Mouse (Mus musculus): Measurements from ENCODE around the gene Ablim2. TPM values are rescaled to one million over a fixed set of nuclear protein-coding genes. Genes with fewer than 3 reads are reported as not detected.

Gene Ablim2
- total RNA-seq, 2 experiments from 2014 or later = 1.6 TPM; not detected in 1

GRCm38 (mm10) chr5:35869973-35870372, 112.3 kb downstream of the Ablim2 start:
- no peak for ATAC-seq (replicated peaks; ENCODE audit: poor library complexity, severe bottlenecking)

DNA sequence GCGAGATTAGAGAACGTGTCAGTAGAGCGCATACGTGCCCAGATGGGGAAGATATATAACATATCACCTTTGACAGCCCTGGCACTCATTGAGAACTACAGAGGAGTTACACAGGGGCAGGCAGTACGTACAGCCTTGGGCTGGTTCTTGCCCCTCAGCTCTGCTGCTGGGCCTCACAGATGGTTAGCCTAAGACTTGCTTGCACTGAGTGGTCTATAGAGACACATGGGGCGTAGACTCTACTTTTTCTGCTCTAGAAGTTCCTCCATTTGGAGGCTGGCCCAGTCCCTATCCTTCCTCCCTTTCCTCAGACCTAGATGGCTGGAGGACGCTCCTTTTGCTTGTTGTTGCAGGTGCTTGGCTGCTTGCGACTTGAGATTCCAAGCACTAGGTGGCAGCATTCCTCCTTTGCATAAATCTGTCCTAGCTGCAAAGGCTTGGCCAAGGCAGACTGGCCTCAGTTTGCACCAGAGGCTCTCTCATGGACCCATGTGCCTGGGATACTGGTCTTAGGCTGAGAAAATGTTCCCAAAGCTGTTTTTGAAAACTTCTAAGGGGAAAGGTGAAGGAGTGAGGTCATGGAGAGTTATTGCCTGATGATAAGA, 112.8 kb downstream of the Ablim2 start:
- peak; percentile 75 for ATAC-seq (replicated peaks; ENCODE audit: poor library complexity, severe bottlenecking)

DNA sequence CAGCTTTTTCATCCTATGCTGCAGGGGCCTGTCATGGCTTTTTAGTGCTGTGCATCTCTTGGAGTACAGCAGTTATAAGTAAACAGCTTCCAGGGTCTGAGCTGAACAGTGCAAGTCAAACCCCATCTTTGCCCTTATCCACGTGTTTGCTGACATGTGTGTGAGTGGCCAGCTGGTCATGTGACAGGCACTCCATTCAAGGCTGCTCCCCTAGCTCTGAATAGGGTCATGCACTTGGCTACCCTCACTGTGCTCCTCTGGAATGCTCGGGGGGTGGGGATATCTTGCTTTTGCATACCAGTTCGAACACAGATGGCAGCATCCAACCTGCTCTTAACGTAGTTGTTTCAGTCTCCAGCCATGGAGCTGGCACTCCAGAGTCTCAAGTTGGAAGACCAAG, 115.7 kb downstream of the Ablim2 start:
- ATAC-seq (replicated peaks; ENCODE audit: poor library complexity, severe bottlenecking) = no peak

DNA sequence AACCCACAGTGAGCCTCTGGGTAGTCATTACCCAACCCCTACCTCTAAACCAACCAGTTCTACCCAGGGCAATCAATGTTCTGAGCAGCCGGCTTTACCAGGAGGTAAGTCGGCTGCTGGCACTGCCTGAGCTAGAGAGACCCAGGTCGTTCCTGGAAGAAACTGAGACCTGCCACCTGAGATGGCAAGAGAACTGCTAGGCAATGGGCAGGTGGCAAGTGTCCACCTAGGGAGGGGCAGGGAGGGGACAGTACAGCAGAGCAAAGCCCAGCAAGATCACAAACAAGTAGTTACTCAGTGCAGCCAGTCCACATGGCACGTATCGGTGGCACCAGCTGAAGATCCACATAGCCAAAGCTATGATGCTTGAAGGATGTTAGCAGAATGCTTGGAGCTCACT, 118.6 kb downstream of the Ablim2 start:
- ATAC-seq (replicated peaks; ENCODE audit: poor library complexity, severe bottlenecking) = no peak

- no peak for ATAC-seq (replicated peaks; ENCODE audit: poor library complexity, severe bottlenecking)
Observed at GRCm38 (mm10) chr5:35879199-35879598, 121.5 kb downstream of the Ablim2 start.

- ATAC-seq (replicated peaks; ENCODE audit: poor library complexity, severe bottlenecking) = no peak
Observed at GRCm38 (mm10) chr5:35882391-35882790, 124.7 kb downstream of the Ablim2 start.

GRCm38 (mm10) chr5:35884262-35884661, 126.6 kb downstream of the Ablim2 start:
- ATAC-seq (replicated peaks; ENCODE audit: poor library complexity, severe bottlenecking) = peak; percentile 39; the same call in 1 of the 2 replicates

DNA sequence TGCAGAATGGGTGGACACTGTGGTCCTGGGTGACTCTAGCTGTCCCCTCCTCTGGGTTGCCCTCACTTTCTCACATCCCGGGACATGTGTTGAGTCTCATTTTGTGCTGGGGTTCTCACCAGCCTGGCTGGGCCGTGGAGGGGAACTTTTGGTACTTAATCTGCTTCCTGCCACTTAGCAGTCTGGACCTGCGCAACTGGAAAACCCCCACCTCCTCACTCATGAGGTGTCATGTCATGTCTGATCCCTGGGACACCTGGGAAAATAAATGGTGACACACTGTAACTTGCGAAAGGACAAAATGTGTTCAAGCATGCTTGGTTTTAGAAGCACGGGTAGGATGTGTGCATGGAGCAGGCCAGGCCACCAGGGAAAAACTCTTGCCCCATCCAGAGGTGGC, 127.0 kb downstream of the Ablim2 start:
- ATAC-seq (replicated peaks; ENCODE audit: poor library complexity, severe bottlenecking) = no peak

GRCm38 (mm10) chr5:35888959-35889358, 131.3 kb downstream of the Ablim2 start:
- ATAC-seq (replicated peaks; ENCODE audit: poor library complexity, severe bottlenecking) = peak; percentile 25; the same call in 1 of the 2 replicates

DNA sequence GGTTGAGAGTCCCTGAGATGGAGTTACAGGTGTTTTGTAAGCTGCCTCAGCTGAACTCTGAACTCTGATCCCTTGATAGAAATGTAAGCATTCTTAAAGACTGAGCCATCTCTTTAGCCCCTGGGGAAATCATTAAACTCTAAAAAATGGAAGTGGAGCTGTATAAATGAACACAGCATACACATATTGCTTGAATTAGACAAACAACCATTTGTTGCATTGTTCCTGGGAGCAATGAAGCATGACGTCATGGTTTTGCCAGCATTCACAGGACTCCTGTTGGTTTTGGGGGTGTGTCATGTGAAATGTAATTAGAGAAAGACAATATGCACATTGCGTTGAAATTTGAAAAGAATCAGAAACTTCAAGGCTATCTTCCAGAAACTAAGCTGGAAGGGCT, 132.0 kb downstream of the Ablim2 start:
- no peak for ATAC-seq (replicated peaks; ENCODE audit: poor library complexity, severe bottlenecking)

DNA sequence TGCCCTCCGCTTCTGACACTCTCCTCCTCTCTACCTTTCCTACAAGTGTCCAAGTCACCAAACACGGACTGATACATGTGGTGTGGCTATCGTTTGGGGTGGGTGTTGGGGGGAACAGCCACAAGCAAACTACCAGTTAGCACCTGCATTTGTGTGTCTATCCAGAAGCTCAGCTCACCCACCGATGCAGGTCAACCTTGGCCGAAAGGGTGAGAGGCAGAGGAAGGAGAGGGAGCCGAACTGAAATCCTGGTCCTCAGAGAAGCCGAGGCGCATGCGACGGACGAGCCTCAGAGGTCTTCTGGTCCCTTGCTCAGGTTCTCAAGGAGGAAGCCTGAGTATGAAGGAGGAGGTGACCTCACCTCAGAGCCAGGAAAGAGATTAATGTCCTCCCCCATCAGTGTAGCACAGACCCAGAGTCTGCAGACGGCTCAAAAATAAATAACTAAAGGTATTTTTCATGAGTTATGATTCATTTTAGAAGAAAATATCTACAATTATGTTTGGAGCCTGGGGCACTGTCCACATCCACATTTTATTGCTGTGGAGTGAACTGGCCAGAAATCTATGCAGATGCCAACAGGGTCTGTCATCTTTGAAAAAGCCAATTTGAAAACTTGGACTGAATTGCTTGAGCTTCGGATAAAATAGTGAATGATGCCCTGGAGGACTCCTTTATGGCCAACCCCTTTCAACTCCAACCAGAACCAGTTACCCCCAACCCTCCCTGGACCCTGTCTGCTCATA, 133.5 kb downstream of the Ablim2 start:
- no peak for ATAC-seq (replicated peaks; ENCODE audit: poor library complexity, severe bottlenecking)

GRCm38 (mm10) chr5:35892363-35892762, 134.7 kb downstream of the Ablim2 start:
- no peak for ATAC-seq (replicated peaks; ENCODE audit: poor library complexity, severe bottlenecking)

DNA sequence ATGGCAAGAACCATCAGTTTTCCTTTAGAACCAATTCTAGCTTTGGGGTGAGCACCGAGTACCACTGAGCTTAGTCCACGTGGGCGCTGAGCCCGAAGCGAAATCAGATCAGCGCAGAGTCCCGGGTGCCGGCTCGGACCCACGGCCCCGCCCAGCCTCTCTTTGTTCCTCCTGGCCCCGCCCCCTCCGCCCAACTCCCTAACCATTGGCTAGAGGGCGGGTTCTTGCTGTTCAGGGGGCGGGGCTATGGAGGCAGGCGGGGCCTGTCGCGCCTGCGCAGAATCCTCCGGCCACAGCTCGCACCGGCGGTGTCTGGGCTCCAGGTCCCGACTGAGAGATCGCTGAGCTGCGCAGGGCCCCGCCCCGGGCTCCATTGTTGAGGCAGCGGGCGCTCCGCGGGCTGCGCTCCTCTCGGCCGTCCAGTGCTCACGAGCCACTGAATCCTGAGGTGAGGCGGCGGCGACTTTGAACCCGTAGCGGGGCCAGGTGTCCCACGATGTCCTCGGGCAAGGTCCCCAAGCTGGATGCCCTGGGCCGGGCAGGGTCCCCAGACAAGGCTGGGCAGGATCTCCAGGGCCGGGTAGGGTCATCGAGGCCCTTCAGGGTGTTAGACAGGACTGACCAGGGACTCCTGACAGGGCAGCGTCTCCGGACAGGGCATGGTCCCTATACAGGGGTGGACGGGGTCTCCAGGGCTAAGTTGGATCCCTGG, 135.6 kb downstream of the Ablim2 start, which contains the start of gene Afap1:
Afap1 (plus strand) TSS at position 227 of the 712 bp plus-strand sequence.
- ATAC-seq (replicated peaks; ENCODE audit: poor library complexity, severe bottlenecking) = peak; percentile 82

- peak; percentile 28 for ATAC-seq (replicated peaks; ENCODE audit: poor library complexity, severe bottlenecking)
Observed at GRCm38 (mm10) chr5:35893805-35894260, 136.2 kb downstream of the Ablim2 start.

GRCm38 (mm10) chr5:35894295-35895047, 136.8 kb downstream of the Ablim2 start:
- no peak; the same call in 1 of the 2 replicates for ATAC-seq (replicated peaks; ENCODE audit: poor library complexity, severe bottlenecking)

DNA sequence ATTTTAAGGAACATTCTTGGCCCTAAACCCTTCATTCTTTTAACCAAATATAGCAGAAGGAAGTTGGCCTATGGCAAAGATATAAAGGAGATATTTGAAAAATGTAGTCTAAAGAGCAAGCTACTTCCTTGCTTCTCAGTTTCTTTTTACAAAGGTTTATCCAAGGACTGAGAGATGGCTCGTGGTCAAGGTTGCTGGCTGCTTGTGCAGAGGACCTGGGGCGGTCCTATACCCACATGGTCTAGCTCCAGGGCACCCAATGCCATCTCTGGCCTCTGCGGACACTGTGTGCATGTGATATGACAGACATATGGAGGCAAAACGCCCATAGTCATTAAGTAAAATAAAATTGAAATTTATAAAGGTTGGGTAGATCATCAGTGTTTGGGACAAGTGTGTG, 138.2 kb downstream of the Ablim2 start:
- no peak for ATAC-seq (replicated peaks; ENCODE audit: poor library complexity, severe bottlenecking)

DNA sequence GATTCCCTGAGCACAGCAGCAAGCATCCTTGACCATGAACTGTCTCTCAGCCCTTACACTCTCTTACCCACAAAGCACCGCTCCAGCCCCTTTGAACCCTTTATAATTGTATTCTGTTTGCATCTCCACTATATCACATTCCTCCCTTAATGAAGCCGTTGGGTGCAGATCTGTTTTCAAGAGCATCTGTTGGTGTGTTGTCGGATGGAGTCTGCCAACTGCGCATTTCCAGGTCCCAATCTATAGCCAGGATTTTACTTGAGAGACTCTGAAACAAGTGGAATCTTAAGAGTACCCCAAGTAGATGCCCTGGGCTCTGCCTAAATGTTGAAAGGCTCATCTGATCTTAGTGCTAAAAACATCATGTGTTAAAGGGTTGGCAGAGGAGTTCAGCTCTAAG, 138.9 kb downstream of the Ablim2 start:
- ATAC-seq (replicated peaks; ENCODE audit: poor library complexity, severe bottlenecking) = no peak

DNA sequence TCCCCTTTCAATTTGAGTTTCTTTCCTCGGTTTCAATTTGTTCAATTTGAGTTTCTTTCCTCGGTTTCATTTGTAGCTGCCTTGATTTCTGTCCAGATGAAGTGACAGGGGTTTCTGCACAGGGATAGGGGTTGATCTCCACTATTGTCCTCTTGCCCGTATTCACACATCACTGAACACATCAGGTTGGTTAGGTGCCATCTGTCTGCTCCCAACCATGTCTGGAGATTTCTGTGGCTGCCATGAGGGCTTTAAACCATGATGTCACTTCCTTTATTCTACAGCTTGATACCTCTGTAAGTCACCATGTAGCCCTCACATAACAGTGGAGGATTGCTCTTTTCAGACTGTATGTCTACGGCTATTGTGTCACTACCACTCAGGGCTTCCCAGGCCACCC, 139.5 kb downstream of the Ablim2 start:
- 0 out of 2 replicates have a peak, but pooled peaks have one; percentile 8 for ATAC-seq (replicated peaks; ENCODE audit: poor library complexity, severe bottlenecking)

DNA sequence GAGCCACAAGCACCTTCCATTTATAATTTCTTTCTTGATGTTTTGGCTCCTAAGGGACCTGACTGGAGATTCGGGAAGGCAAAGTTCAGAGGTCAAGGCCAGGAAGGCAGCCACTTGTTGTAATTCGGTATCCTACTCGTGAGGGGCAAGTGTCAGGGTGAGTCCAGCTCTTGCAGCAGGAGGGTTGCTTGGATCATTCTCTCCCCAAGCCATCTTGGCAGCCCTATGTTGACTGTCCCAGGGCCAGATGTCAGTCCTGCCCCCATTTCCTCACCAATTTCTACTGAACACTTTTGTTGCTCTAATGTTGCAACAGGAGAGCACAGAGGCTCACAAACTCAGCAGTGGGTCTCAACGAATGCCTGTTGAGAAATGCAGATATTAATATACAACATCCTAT, 140.4 kb downstream of the Ablim2 start:
- peak; percentile 47 for ATAC-seq (replicated peaks; ENCODE audit: poor library complexity, severe bottlenecking)

- ATAC-seq (replicated peaks; ENCODE audit: poor library complexity, severe bottlenecking) = peak; percentile 69
Observed at GRCm38 (mm10) chr5:35898994-35899393, 141.3 kb downstream of the Ablim2 start.

Measured in granulocyte monocyte progenitor cell, adult 5-6 weeks (primary cell).